Mouse (Mus musculus): ENCODE measurements around the gene Pnma1. TPM values are rescaled to one million over a fixed set of nuclear protein-coding genes. Genes with fewer than 3 reads are reported as not detected.
A peak's percentile ranks its signal among the peaks of the same experiment; 100 is the strongest.

The Pnma1 gene
- total RNA-seq, 2 experiments from 2014 or later: 1.0 to 4.4 TPM

- ATAC-seq (replicated peaks; ENCODE audit: low FRiP score, poor library complexity, severe bottlenecking): peak; percentile 87
Observed at GRCm38 (mm10) chr12:84114153-84114994, 33.9 kb downstream of the Pnma1 start, which contains the start of gene Dnal1. Gene Dnal1, plus strand, starts transcription at chr12:84114366.

GRCm38 (mm10) chr12:84113676-84114075, 34.6 kb downstream of the Pnma1 start:
- no peak for ATAC-seq (replicated peaks; ENCODE audit: low FRiP score, poor library complexity, severe bottlenecking)

- no peak for ATAC-seq (replicated peaks; ENCODE audit: low FRiP score, poor library complexity, severe bottlenecking)
Observed at GRCm38 (mm10) chr12:84110814-84111213, 37.5 kb downstream of the Pnma1 start.

GRCm38 (mm10) chr12:84109924-84110323, 38.4 kb downstream of the Pnma1 start:
- no peak for ATAC-seq (replicated peaks; ENCODE audit: low FRiP score, poor library complexity, severe bottlenecking)

- no peak for ATAC-seq (replicated peaks; ENCODE audit: low FRiP score, poor library complexity, severe bottlenecking)
Observed at GRCm38 (mm10) chr12:84107692-84108091, 40.6 kb downstream of the Pnma1 start.

GRCm38 (mm10) chr12:84107012-84107411, 41.3 kb downstream of the Pnma1 start:
- no peak for ATAC-seq (replicated peaks; ENCODE audit: low FRiP score, poor library complexity, severe bottlenecking)

- no peak for ATAC-seq (replicated peaks; ENCODE audit: low FRiP score, poor library complexity, severe bottlenecking)
Observed at GRCm38 (mm10) chr12:84101493-84101845, 46.8 kb downstream of the Pnma1 start.

- peak; percentile 74 for ATAC-seq (replicated peaks; ENCODE audit: low FRiP score, poor library complexity, severe bottlenecking)
Observed at GRCm38 (mm10) chr12:84100604-84101492, 47.4 kb downstream of the Pnma1 start, which contains the start of gene Acot6. Gene Acot6, plus strand, starts transcription at chr12:84100654.

GRCm38 (mm10) chr12:84100071-84100470, 48.2 kb downstream of the Pnma1 start:
- no peak for ATAC-seq (replicated peaks; ENCODE audit: low FRiP score, poor library complexity, severe bottlenecking)

- ATAC-seq (replicated peaks; ENCODE audit: low FRiP score, poor library complexity, severe bottlenecking): no peak
Observed at GRCm38 (mm10) chr12:84099605-84100004, 48.7 kb downstream of the Pnma1 start.

Other genes with a start within 250 kb of the Pnma1 start
- gene Numb, start 226.6 kb downstream of the Pnma1 start, total RNA-seq (2015; ENCODE audit: low replicate concordance): 3.8 and 10.9 TPM in 2 replicates
- gene Numb, start 226.6 kb downstream of the Pnma1 start, total RNA-seq (2017; ENCODE audit: low replicate concordance): 8.5 and 13.6 TPM in 2 replicates
- gene Riox1, start 197.9 kb downstream of the Pnma1 start, total RNA-seq (2015; ENCODE audit: low replicate concordance): 5.4 and 6.3 TPM in 2 replicates
- 3.3 and 3.9 TPM in 2 replicates for gene Riox1, start 197.9 kb downstream of the Pnma1 start, total RNA-seq (2017; ENCODE audit: low replicate concordance)
- gene Heatr4, start 163.6 kb downstream of the Pnma1 start, total RNA-seq (2015; ENCODE audit: low replicate concordance): not detected in 2 replicates
- gene Heatr4, start 163.6 kb downstream of the Pnma1 start, total RNA-seq (2017; ENCODE audit: low replicate concordance): not detected in 2 replicates
- gene Acot2, start 160.6 kb downstream of the Pnma1 start, total RNA-seq (2015; ENCODE audit: low replicate concordance): 2.3 and 4.4 TPM in 2 replicates
- 1.5 and 3.5 TPM in 2 replicates for gene Acot2, start 160.6 kb downstream of the Pnma1 start, total RNA-seq (2017; ENCODE audit: low replicate concordance)
- gene Acot1, start 139.0 kb downstream of the Pnma1 start, total RNA-seq (2015; ENCODE audit: low replicate concordance): not detected in 2 replicates
- 2.4 TPM in 1 of 2 replicates, not detected in the other for gene Acot1, start 139.0 kb downstream of the Pnma1 start, total RNA-seq (2017; ENCODE audit: low replicate concordance)
- not detected in 2 replicates for gene Acot4, start 110.1 kb downstream of the Pnma1 start, total RNA-seq (2015; ENCODE audit: low replicate concordance)
- not detected in 2 replicates for gene Acot4, start 110.1 kb downstream of the Pnma1 start, total RNA-seq (2017; ENCODE audit: low replicate concordance)
- not detected in 2 replicates for gene Gm49366, start 109.6 kb downstream of the Pnma1 start, total RNA-seq (2015; ENCODE audit: low replicate concordance)
- gene Gm49366, start 109.6 kb downstream of the Pnma1 start, total RNA-seq (2017; ENCODE audit: low replicate concordance): not detected in 2 replicates
- gene Acot3, start 96.3 kb downstream of the Pnma1 start, total RNA-seq (2015; ENCODE audit: low replicate concordance): not detected in 2 replicates
- not detected in 2 replicates for gene Acot3, start 96.3 kb downstream of the Pnma1 start, total RNA-seq (2017; ENCODE audit: low replicate concordance)
- gene Acot5, start 79.2 kb downstream of the Pnma1 start, total RNA-seq (2015; ENCODE audit: low replicate concordance): not detected in 2 replicates
- gene Acot5, start 79.2 kb downstream of the Pnma1 start, total RNA-seq (2017; ENCODE audit: low replicate concordance): not detected in 2 replicates
- not detected in 2 replicates for gene Acot6, start 47.8 kb downstream of the Pnma1 start, total RNA-seq (2015; ENCODE audit: low replicate concordance)
- 0.42 and 2.3 TPM in 2 replicates for gene Acot6, start 47.8 kb downstream of the Pnma1 start, total RNA-seq (2017; ENCODE audit: low replicate concordance)
- gene Dnal1, start 34.1 kb downstream of the Pnma1 start, total RNA-seq (2015; ENCODE audit: low replicate concordance): 0.63 TPM in 1 of 2 replicates, not detected in the other
- not detected in 2 replicates for gene Dnal1, start 34.1 kb downstream of the Pnma1 start, total RNA-seq (2017; ENCODE audit: low replicate concordance)
- 5.4 and 12.7 TPM in 2 replicates for gene Elmsan1, start 70.4 kb upstream of the Pnma1 start, total RNA-seq (2015; ENCODE audit: low replicate concordance)
- gene Elmsan1, start 70.4 kb upstream of the Pnma1 start, total RNA-seq (2017; ENCODE audit: low replicate concordance): 8.0 and 11.4 TPM in 2 replicates
- gene Ptgr2, start 136.7 kb upstream of the Pnma1 start, total RNA-seq (2015; ENCODE audit: low replicate concordance): 8.8 and 19.0 TPM in 2 replicates
- gene Ptgr2, start 136.7 kb upstream of the Pnma1 start, total RNA-seq (2017; ENCODE audit: low replicate concordance): 7.5 and 14.4 TPM in 2 replicates
- gene Zfp410, start 168.4 kb upstream of the Pnma1 start, total RNA-seq (2015; ENCODE audit: low replicate concordance): 20.2 and 28.4 TPM in 2 replicates
- 25.0 and 32.6 TPM in 2 replicates for gene Zfp410, start 168.4 kb upstream of the Pnma1 start, total RNA-seq (2017; ENCODE audit: low replicate concordance)
- 2.7 TPM in 1 of 2 replicates, not detected in the other for gene Coq6, start 213.2 kb upstream of the Pnma1 start, total RNA-seq (2015; ENCODE audit: low replicate concordance)
- 0.70 TPM in 1 of 2 replicates, not detected in the other for gene Coq6, start 213.2 kb upstream of the Pnma1 start, total RNA-seq (2017; ENCODE audit: low replicate concordance)
- gene Fam161b, start 213.3 kb upstream of the Pnma1 start, total RNA-seq (2015; ENCODE audit: low replicate concordance): not detected in 2 replicates
- gene Fam161b, start 213.3 kb upstream of the Pnma1 start, total RNA-seq (2017; ENCODE audit: low replicate concordance): 0.14 and 0.43 TPM in 2 replicates

All from erythroblast, adult 5-6 weeks (primary cell).